Mouse (Mus musculus) induced T-regulatory cell, adult 2 months (primary cell): ENCODE results near the gene Nup153.

Experiments used
- DNase-seq: peaks from one replicate; pipeline ENCODE4 v3.0.0-alpha.2; 2012; ENCODE audit warnings: low read depth

Gene Nup153

GRCm38 (mm10) chr13:46728411-46728810, 671 bp upstream of the Nup153 start:
- peak; percentile 60 for DNase-seq

- peak; percentile 77 for DNase-seq
Measured at GRCm38 (mm10) chr13:46727038-46727836, 503 bp downstream of the Nup153 start.

GRCm38 (mm10) chr13:46726288-46727037, 1.3 kb downstream of the Nup153 start:
- peak; percentile 68 for DNase-seq

- DNase-seq: peak; percentile 69
Measured at GRCm38 (mm10) chr13:46725227-46725626, 2.5 kb downstream of the Nup153 start.

- peak; percentile 65 for DNase-seq
Measured at GRCm38 (mm10) chr13:46724371-46724770, 3.4 kb downstream of the Nup153 start.

- no peak for DNase-seq
Measured at GRCm38 (mm10) chr13:46721009-46721408, 6.7 kb downstream of the Nup153 start.

- peak; percentile 67 for DNase-seq
Measured at GRCm38 (mm10) chr13:46718893-46719400, 8.8 kb downstream of the Nup153 start.

- DNase-seq: peak; percentile 28
Measured at GRCm38 (mm10) chr13:46715976-46716639, 11.6 kb downstream of the Nup153 start.

- peak; percentile 48 for DNase-seq
Measured at GRCm38 (mm10) chr13:46713486-46713885, 14.3 kb downstream of the Nup153 start.

- peak; percentile 61 for DNase-seq
Measured at GRCm38 (mm10) chr13:46703138-46703537, 24.6 kb downstream of the Nup153 start.

GRCm38 (mm10) chr13:46701486-46701885, 26.3 kb downstream of the Nup153 start:
- DNase-seq: no peak

GRCm38 (mm10) chr13:46699372-46699771, 28.4 kb downstream of the Nup153 start:
- DNase-seq: no peak

GRCm38 (mm10) chr13:46696788-46697187, 31.0 kb downstream of the Nup153 start:
- DNase-seq: no peak

- DNase-seq: no peak
Measured at GRCm38 (mm10) chr13:46695932-46696331, 31.8 kb downstream of the Nup153 start.

- DNase-seq: no peak
Measured at GRCm38 (mm10) chr13:46695296-46695908, 32.3 kb downstream of the Nup153 start.

GRCm38 (mm10) chr13:46690559-46691241, 37.0 kb downstream of the Nup153 start:
- peak; percentile 92 for DNase-seq

- no peak for DNase-seq
Measured at GRCm38 (mm10) chr13:46683370-46683769, 44.4 kb downstream of the Nup153 start.

GRCm38 (mm10) chr13:46682921-46683320, 44.8 kb downstream of the Nup153 start:
- no peak for DNase-seq

GRCm38 (mm10) chr13:46677721-46678120, 50.0 kb downstream of the Nup153 start:
- no peak for DNase-seq

- DNase-seq: no peak
Measured at GRCm38 (mm10) chr13:46674601-46675000, 53.1 kb downstream of the Nup153 start.

GRCm38 (mm10) chr13:46670514-46670913, 57.2 kb downstream of the Nup153 start:
- no peak for DNase-seq
